Mouse (Mus musculus) megakaryocyte, embryonic 14.5 days (primary cell): Measurements from ENCODE around the gene Mms22l.

Experiments used
- FLI1 ChIP-seq: IDR thresholded peaks from 2 replicates; pipeline ENCODE4 v1.6.1; 2012; ENCODE audit warnings: low read length, inconsistent platforms, mixed read lengths
- GATA1 ChIP-seq: IDR thresholded peaks from 3 replicates; pipeline ENCODE4 v1.6.1; 2012; ENCODE audit warnings: mixed read lengths, low read length, inconsistent platforms, borderline replicate concordance

GRCm38 (mm10) chr4:24582295-24582694 lies 86.0 kb downstream of the Mms22l start:
- no peak for TF ChIP-seq GATA1
- TF ChIP-seq FLI1: no peak
